Mouse (Mus musculus) WW6 (cell line): Measurements from ENCODE around the gene Emc10.

Experiments used
- DNase-seq: peaks from one replicate; pipeline ENCODE4 v3.0.0-alpha.2; 2013; ENCODE audit warnings: low read depth, low spot score

Gene Emc10

GRCm38 (mm10) chr7:44495992-44496770 is at the start of gene Emc10, which contains the start of gene Fam71e1:
Gene Emc10, minus strand, starts transcription at chr7:44496529.
Gene Fam71e1, plus strand, starts transcription at chr7:44496581.
- peak; percentile 100 for DNase-seq

DNA sequence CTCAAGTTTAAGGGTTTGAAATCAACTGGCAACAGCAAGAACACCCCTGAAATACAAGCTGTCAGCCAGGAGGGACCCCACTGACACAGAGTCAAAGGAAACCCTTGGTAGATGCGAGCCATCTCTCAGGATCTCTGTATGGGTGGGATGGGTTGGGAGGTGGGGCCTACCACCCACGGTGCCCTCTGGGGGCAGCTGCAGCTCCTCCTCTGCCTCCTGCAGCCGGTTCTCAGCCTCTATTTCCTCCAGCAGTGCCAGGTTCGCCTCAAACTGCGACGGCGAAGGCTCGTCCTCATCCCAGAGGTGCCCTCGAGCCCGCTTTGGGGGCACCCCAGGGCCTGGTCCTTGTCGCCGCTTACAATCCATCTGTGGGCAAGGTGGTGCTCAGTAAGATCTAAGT is 46.7 kb upstream of the Emc10 start:
- DNase-seq = no peak

DNA sequence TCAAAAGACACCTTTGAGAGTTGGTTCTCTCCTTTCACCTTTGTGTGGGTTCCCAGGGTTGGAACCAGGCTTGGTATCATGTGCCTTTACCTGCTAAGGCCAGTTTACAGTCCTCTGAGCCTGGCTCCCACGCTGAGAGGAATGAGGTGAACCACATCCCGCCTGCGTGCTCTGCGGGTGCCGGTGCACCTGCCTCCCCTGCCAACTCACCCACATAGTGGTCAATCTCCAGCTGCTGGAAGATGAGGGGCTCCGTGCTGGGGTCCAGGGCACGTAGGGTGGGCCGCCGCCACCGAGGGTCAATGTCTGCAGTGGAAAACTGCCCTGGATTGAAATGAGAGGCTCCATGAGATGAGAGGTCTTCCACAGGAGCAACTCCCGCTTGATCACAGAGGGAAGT is 46.2 kb upstream of the Emc10 start:
- DNase-seq = no peak

- DNase-seq = no peak
These were observed 42.7 kb upstream of the Emc10 start for GRCm38 (mm10) chr7:44538756-44539624.

GRCm38 (mm10) chr7:44537496-44537895 is 41.2 kb upstream of the Emc10 start:
- no peak for DNase-seq

GRCm38 (mm10) chr7:44537009-44537408 is 40.7 kb upstream of the Emc10 start:
- no peak for DNase-seq

GRCm38 (mm10) chr7:44536590-44536968 is 40.2 kb upstream of the Emc10 start:
- no peak for DNase-seq

GRCm38 (mm10) chr7:44535657-44536589 is 39.6 kb upstream of the Emc10 start:
- no peak for DNase-seq

DNA sequence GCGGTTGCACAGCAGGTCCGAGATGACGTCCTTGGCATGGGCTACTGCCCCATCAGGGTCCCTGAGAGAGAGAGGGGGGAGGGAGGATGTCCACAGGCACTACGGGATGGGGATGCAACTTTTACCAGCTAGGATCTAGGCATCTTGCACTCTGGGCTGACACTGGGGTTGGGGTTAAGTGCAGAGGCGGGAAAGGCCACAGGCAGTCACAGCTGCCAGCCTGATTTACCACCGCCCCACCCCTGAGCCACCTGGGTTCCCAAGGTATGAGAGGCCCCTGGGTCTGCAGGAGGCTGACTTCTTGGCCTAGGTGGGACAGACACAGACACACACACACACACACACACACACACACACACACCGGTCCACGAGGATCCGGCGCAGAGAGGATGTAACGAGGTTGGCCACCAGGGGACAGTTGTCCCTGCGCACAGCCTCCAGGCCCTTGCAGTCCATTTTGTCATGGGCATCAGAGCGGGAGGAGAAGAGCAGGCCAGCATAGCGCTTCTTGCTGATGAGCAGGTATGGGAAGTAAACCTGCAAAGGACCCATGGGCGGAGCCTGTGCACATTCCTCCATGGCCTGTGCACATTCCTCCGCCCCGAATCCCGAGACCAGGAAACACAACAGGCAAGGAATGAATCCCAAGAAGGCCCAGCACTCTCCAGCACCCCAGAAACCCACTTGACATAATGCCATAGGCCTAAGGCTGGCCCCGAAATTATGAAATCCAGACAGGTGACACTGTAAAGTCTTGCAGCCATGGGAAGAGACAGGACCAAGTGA is 38.5 kb upstream of the Emc10 start:
- no peak for DNase-seq

DNA sequence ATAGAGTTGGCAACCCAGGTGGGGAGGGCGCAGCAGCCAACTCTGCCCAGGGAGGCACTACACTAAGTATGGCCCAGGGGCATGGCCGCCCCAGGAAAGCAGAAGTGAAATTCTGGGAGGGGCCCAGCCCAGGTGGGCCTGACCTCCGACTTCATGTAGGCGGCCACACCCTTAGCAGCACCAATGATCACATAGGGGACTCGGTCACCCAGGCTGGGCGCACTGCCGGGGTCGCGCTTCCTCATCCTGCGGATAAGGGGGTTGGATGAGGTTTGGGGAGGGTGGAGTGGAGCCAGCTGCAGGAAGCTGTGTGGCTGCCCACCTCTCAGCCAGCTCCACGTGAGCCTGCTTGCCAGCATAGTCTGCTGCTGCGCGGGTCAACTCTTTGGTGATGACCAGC is 37.9 kb upstream of the Emc10 start:
- no peak for DNase-seq

DNA sequence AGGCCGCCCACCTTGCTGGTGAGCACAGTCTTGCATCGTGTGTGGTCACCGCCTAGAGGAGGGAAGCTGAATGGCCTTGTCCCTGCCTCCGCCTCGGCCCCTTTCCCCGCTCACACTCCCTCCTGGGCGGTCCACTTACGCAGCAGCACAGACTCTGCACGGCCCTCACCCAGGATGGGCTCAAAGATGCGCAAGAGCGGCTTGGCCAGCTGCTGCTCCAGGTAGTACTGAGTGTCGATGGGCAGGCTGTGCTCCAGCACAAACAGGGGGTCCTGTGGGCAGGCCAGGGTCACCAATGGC is 37.4 kb upstream of the Emc10 start:
- no peak for DNase-seq

GRCm38 (mm10) chr7:44532918-44533745 is 36.8 kb upstream of the Emc10 start:
- no peak for DNase-seq

- no peak for DNase-seq
These were observed 35.8 kb upstream of the Emc10 start, which contains the start of gene Spib for GRCm38 (mm10) chr7:44531946-44532732. Gene Spib, minus strand, starts transcription at chr7:44532071.

DNA sequence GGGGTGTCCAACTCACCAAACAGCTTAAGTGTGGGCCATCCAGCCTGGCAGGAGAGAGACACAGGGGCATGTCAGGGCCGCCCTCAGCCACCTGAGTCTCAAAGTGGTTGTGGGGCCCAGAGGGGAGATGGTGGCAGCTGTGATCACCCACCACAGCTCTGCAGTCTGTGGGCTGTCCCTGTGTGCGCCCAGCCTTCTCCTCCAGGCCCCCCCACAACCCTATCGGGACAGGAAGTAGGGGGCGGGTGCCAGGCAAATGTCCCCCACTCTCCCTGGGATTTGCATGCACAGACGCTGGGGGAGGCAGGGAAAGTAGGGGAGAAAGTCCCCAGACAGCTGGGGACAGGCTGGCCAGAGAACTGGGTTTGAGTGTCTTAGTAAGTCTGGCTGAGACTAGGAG is 34.9 kb upstream of the Emc10 start:
- DNase-seq = no peak

DNA sequence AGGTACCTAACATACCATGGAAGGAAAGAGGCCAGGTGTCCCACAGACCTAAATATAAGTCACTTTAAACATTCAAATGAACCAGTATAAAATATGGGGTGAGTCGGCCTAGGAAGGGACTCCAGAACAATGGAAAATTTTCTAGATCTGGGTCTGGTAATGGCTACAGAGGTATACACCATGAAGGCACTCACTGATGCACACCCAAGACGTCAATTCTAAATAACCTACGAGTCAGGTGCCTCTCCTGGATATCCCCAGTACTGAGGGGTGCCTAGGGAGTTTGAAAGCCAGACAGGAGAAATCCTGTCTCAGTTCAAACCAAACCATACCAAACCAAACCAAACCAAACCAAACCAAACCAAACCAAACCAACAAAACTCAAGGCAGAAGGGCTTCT is 34.2 kb upstream of the Emc10 start:
- DNase-seq = no peak

DNA sequence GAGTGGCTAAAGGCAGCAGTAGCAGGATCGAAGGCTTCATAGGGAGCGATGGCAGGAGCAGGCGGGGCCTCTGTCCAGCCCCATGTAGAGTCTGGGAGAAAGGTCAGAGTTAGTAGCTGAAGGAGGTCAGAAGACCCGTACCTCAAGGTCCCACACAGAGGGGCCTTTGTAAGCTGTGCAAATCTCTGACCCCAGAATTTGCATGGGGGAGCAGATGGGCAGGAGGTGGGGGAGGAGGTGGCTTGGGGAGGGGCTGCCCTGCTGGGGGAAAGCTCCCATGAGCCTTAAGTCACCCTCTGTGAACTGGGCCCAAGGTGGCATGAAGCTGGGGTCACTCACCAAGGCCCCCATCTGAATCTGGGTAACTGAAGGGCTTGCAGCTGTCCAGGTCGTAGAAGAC is 33.2 kb upstream of the Emc10 start:
- no peak for DNase-seq

- no peak for DNase-seq
These were observed 31.4 kb upstream of the Emc10 start for GRCm38 (mm10) chr7:44527483-44528398.
